Mouse (Mus musculus): ENCODE measurements around the gene Nfe2. TPM values are rescaled to one million over a fixed set of nuclear protein-coding genes. Genes with fewer than 3 reads are reported as not detected.
"Not testable (repeated sequence)": the region's sequence is repeated elsewhere in the genome, so short reads cannot be mapped to it uniquely, and the experiment has no call there.

The Nfe2 gene
- total and polyA plus RNA-seq, 3 experiments = 0.14 TPM; not detected in 2

DNA sequence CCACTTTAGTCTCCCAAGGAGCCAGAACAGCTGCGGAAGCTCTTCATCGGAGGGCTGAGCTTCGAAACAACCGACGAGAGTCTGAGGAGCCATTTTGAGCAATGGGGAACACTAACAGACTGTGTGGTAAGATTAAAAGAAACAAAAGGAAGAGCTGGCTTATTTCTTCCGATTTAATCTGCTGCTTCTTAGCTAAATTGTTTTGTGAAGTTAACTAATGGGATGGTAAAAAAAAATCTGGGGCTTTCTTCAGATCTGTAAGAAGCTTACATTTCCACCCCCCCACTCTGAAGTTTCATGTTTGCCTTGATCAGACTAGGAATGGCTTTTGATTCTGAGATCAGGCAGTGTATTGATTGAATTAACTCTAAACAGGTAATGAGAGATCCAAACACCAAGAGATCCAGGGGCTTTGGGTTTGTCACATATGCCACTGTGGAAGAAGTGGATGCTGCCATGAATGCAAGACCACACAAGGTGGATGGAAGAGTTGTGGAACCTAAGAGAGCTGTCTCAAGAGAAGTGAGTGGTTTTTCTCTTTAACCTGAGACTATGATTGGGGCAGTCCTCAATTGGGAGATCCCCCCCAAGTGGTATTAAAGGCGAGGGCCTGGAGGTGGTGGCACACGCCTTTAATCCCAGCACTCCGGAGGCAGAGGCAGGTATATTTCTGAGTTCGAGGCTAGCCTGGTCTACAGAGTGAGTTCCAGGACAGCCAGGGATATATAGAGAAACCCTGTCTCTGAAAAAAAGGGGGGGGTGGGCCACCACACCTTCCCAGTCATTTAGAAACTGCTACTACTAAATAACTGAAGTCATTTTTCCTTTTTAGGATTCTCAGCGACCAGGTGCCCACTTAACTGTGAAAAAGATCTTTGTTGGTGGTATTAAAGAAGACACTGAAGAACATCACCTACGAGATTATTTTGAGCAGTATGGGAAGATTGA lies 16.9 kb downstream of the Nfe2 start:
- peak overlapping the region; percentile 96 for H3K9ac ChIP-seq (ENCODE audit: insufficient read depth, low read depth)
- dilution Hi-C loops (cut with MboI; ENCODE audit: extremely low pct_ligation_motif_present, extremely low pct_unique_long_range_greater_than_20kb, low sequenced_read_pairs); H3K9me3 ChIP-seq (replicated peaks; ENCODE audit: low read length); in situ Hi-C loops (cut with MboI; ENCODE audit: low pct_ligation_motif_present, low pct_unique_long_range_greater_than_20kb, low sequenced_read_pairs); H3K27me3 ChIP-seq (replicated peaks): not testable (repeated sequence)
- peaks cover 37 to 48% of the 10 kb centered on the region in 2 experiments for H3K36me3 ChIP-seq (replicated peaks in 1 of 2; ENCODE audit: control insufficient read depth in 1 of 2, insufficient read depth in 1 of 2, low read length in 1 of 2)
- H3K4me3 ChIP-seq (replicated peaks in 1 of 3; ENCODE audit: low read depth in 2 of 3, low read length in 2 of 3, poor library complexity in 1 of 3) = peak overlapping the region; percentile 59 to 77 (median 74)
- peak overlapping the region; percentile 81 for H3K27ac ChIP-seq (ENCODE audit: insufficient read depth, low read depth)
- peak; percentile 76 for DNase-seq (ENCODE audit: extremely low read depth)
- H3K79me2 ChIP-seq (replicated peaks; ENCODE audit: control insufficient read depth, extremely low read depth, insufficient read depth, poor library complexity, severe bottlenecking) = peaks cover 68% of the 10 kb centered on the region
- H3K4me2 ChIP-seq (ENCODE audit: insufficient read depth, low read depth, poor library complexity, severe bottlenecking) = peak overlapping the region; percentile 97; the same call in 1 of the 2 replicates
- H3K4me1 ChIP-seq (ENCODE audit: control insufficient read depth in 1 of 2, insufficient read depth in 2 of 2) = peaks cover 0 to 33% of the 10 kb centered on the region in 2 experiments; a peak in 2 of 4 replicates
- TF ChIP-seq IRF4 (IDR thresholded peaks at IDR 0.05; ENCODE audit: low read depth, low read length) = peak; percentile 94
- TF ChIP-seq POLR2AphosphoS2 (IDR thresholded peaks at IDR 0.05; ENCODE audit: low read depth, low read length) = peak; percentile 20; the same call in 1 of the 2 replicates
- peak; percentile 90 for TF ChIP-seq JUN (IDR thresholded peaks at IDR 0.05; ENCODE audit: insufficient read depth, low read depth, low read length)
- TF ChIP-seq ZMIZ1 (IDR thresholded peaks at IDR 0.05; ENCODE audit: low read depth, low read length) = peak; percentile 64
- TF ChIP-seq MYC (IDR thresholded peaks at IDR 0.05; ENCODE audit: low read depth, low read length) = peak; percentile 54; the same call in 1 of the 2 replicates
- peak; percentile 33; the same call in 1 of the 2 replicates for TF ChIP-seq TCF12 (IDR thresholded peaks at IDR 0.05; ENCODE audit: low read depth, low read length)
- peak; percentile 86 for TF ChIP-seq SIN3A (IDR thresholded peaks at IDR 0.05; ENCODE audit: low read length)
- 0 out of 2 replicates have a peak, but pooled peaks have one; percentile 71 for TF ChIP-seq RCOR1 (conservative IDR thresholded peaks at IDR 0.05; ENCODE audit: low read depth, low read length)
- peak; percentile 63 for TF ChIP-seq MXI1 (IDR thresholded peaks at IDR 0.05; ENCODE audit: low read depth, low read length)
- TF ChIP-seq EP300 (IDR thresholded peaks at IDR 0.05; ENCODE audit: low read length) = peak; percentile 68
- TF ChIP-seq MEF2A (IDR thresholded peaks at IDR 0.05; ENCODE audit: borderline replicate concordance, low read depth, low read length) = peak; percentile 97
- TF ChIP-seq ETS1 (conservative IDR thresholded peaks at IDR 0.05; ENCODE audit: low read depth, low read length) = peak; percentile 59
- TF ChIP-seq BHLHE40 (IDR thresholded peaks at IDR 0.05; ENCODE audit: low read depth, low read length) = peak; percentile 44
- TF ChIP-seq JUND (conservative IDR thresholded peaks at IDR 0.05; ENCODE audit: low read depth, low read length) = peak; percentile 90
- 0 out of 2 replicates have a peak, but pooled peaks have one; percentile 55 for TF ChIP-seq NELFE (IDR thresholded peaks at IDR 0.05; ENCODE audit: low read depth, low read length)
- TF ChIP-seq MAZ (IDR thresholded peaks at IDR 0.05; ENCODE audit: low read depth, low read length) = 0 out of 2 replicates have a peak, but pooled peaks have one; percentile 45
- TF ChIP-seq POLR2A (IDR thresholded peaks at IDR 0.05; ENCODE audit: low read depth, low read length) = peak; percentile 56; the same call in 1 of the 2 replicates
- 0 out of 2 replicates have a peak, but pooled peaks have one; percentile 11 for TF ChIP-seq MAX (IDR thresholded peaks at IDR 0.05; ENCODE audit: low read length)
- TF ChIP-seq ZNF384 (IDR thresholded peaks at IDR 0.05; ENCODE audit: low read depth, low read length) = peak; percentile 72

Measured in CH12.LX (cell line).